Mouse (Mus musculus) testis, adult 2 months (tissue): ENCODE measurements around the gene Mast1.

Source experiments
- CTCF ChIP-seq: fragments of 200-500 bp; IDR thresholded peaks from 2 replicates; pipeline ENCODE4 v1.5.1; 2012; ENCODE audit warnings: low read depth, mild to moderate bottlenecking, inconsistent platforms, low read length, moderate library complexity; ENCODE audit not compliant: control insufficient read depth, insufficient read depth, insufficient replicate concordance
- POLR2A ChIP-seq: fragments of 200-500 bp; IDR thresholded peaks from 2 replicates; pipeline ENCODE4 v1.6.1; 2012; ENCODE audit warnings: low read depth, mild to moderate bottlenecking, inconsistent platforms, low read length, moderate library complexity; ENCODE audit not compliant: control insufficient read depth

- TF ChIP-seq CTCF (peak; percentile 80; the same call in 1 of the 2 replicates), POLR2A (no peak)
Measured at GRCm38 (mm10) chr8:84928456-84929306, 8.5 kb downstream of the Mast1 start.
